8 mouse cellular contexts compared by ENCODE assay signal in genomic region chr9:32515894-32516686, GRCm38 (mm10). TPM values are rescaled to one million over a fixed set of nuclear protein-coding genes. Genes with fewer than 3 reads are reported as not detected.
DNase-seq lines count a peak whose midpoint lies in the region; ATAC-seq and TF ChIP-seq lines count a peak whose summit lies in the region.

No protein-coding gene starts in this region.

- H3K4me3 ChIP-seq in kidney, embryonic 15.5 days (replicated peaks), result no peak overlapping the region
- H3K4me3 ChIP-seq in bone marrow macrophage, adult 2 months (ENCODE audit: insufficient read depth, low read length), result peak overlapping the region; percentile 45
- H3K4me3 ChIP-seq in liver, embryonic 16.5 days (ENCODE audit: low read depth, low read length), result no peak overlapping the region
- H3K4me3 ChIP-seq in stomach, embryonic 16.5 days (replicated peaks; ENCODE audit: low read length), result no peak overlapping the region
- H3K4me3 ChIP-seq in cerebellum, adult 2 months (replicated peaks; ENCODE audit: insufficient read depth, low read depth, low read length), result no peak overlapping the region

- no peak overlapping the region for H3K9ac ChIP-seq in kidney, embryonic 15.5 days
- 0 out of 2 replicates have a peak overlapping the region, but pooled peaks have one; percentile 12 for H3K9ac ChIP-seq in liver, embryonic 16.5 days (ENCODE audit: low read depth, low read length)
- no peak overlapping the region for H3K9ac ChIP-seq in stomach, embryonic 16.5 days (ENCODE audit: low read length)

- H3K4me2 ChIP-seq in kidney, embryonic 15.5 days, result no peak overlapping the region
- peak overlapping the region; percentile 42 for H3K4me2 ChIP-seq in liver, embryonic 16.5 days (ENCODE audit: low read depth, low read length)
- H3K4me2 ChIP-seq in stomach, embryonic 16.5 days (ENCODE audit: low read depth, low read length), result 0 out of 2 replicates have a peak overlapping the region, but pooled peaks have one; percentile 4

- H3K9me3 ChIP-seq in kidney, embryonic 15.5 days (replicated peaks), result no peaks in the 10 kb centered on the region
- H3K9me3 ChIP-seq in liver, embryonic 16.5 days (replicated peaks; ENCODE audit: control insufficient read depth, low read length), result no peaks in the 10 kb centered on the region
- H3K9me3 ChIP-seq in stomach, embryonic 16.5 days (replicated peaks; ENCODE audit: control insufficient read depth, low read length), result no peaks in the 10 kb centered on the region

- H3K36me3 ChIP-seq in kidney, embryonic 15.5 days, result no peaks in the 10 kb centered on the region
- H3K36me3 ChIP-seq in liver, embryonic 16.5 days (ENCODE audit: control insufficient read depth, insufficient read depth), result no peaks in the 10 kb centered on the region
- no peaks in the 10 kb centered on the region for H3K36me3 ChIP-seq in stomach, embryonic 16.5 days (ENCODE audit: control insufficient read depth, insufficient read depth, low read length)

- WGBS in kidney, embryonic 15.5 days, result 75% methylated on average over 10 of the region's 10 CpGs
- 26% methylated on average over 10 of the region's 10 CpGs for WGBS in liver, embryonic 16.5 days (ENCODE audit: insufficient replicate concordance)
- WGBS in stomach, embryonic 16.5 days, result 72% methylated on average over 10 of the region's 10 CpGs
- 79% methylated on average over 10 of the region's 10 CpGs for WGBS in cerebellum, adult 2 months

- no peak for DNase-seq in kidney, adult 8-10 months
- DNase-seq in urinary bladder, postnatal 25 days (ENCODE audit: low spot score), result no peak
- no peak for DNase-seq in cerebellum, adult 2 months
- no peak for DNase-seq in MN1 (ENCODE audit: low spot score)

- TF ChIP-seq CTCF in bone marrow macrophage, adult 2 months (IDR thresholded peaks at IDR 0.05; ENCODE audit: low read depth, low read length), result no peak
- TF ChIP-seq CTCF in cerebellum, adult 2 months (IDR thresholded peaks at IDR 0.05; ENCODE audit: borderline replicate concordance, insufficient read depth, low read depth, low read length), result no peak

- no peak for ATAC-seq in kidney, embryonic 15.5 days (replicated peaks; ENCODE audit: low FRiP score)
- ATAC-seq in liver, embryonic 16.5 days (ENCODE audit: low read depth), result peak; percentile 49
- ATAC-seq in stomach, embryonic 16.5 days (ENCODE audit: insufficient read depth, low FRiP score), result no peak

- H3K4me1 ChIP-seq in kidney, embryonic 15.5 days, result peaks cover 31% of the 10 kb centered on the region
- peaks cover 80% of the 10 kb centered on the region for H3K4me1 ChIP-seq in bone marrow macrophage, adult 2 months (ENCODE audit: control insufficient read depth, insufficient read depth, low read length)
- H3K4me1 ChIP-seq in liver, embryonic 16.5 days (ENCODE audit: control insufficient read depth, low read depth, low read length), result peaks cover 35% of the 10 kb centered on the region
- H3K4me1 ChIP-seq in stomach, embryonic 16.5 days (ENCODE audit: control insufficient read depth, insufficient read depth, low read length), result peaks cover 15% of the 10 kb centered on the region
- H3K4me1 ChIP-seq in cerebellum, adult 2 months (ENCODE audit: control insufficient read depth, insufficient read depth, low read length), result no peaks in the 10 kb centered on the region

- no peak for TF ChIP-seq POLR2A in bone marrow macrophage, adult 2 months (IDR thresholded peaks at IDR 0.05; ENCODE audit: borderline replicate concordance, low read depth, low read length)
- no peak for TF ChIP-seq POLR2A in cerebellum, adult 2 months (IDR thresholded peaks at IDR 0.05; ENCODE audit: borderline replicate concordance, insufficient read depth, low read length)

- no peaks in the 10 kb centered on the region for H3K27me3 ChIP-seq in kidney, embryonic 15.5 days
- no peaks in the 10 kb centered on the region for H3K27me3 ChIP-seq in liver, embryonic 16.5 days (ENCODE audit: control insufficient read depth, insufficient read depth, low read depth, low read length)
- H3K27me3 ChIP-seq in stomach, embryonic 16.5 days (ENCODE audit: control insufficient read depth, insufficient read depth, low read length), result no peaks in the 10 kb centered on the region
- H3K27me3 ChIP-seq in cerebellum, adult 2 months (ENCODE audit: control insufficient read depth, insufficient read depth, low read length), result no peaks in the 10 kb centered on the region

- peak overlapping the region; percentile 63 for H3K27ac ChIP-seq in kidney, embryonic 15.5 days
- peak overlapping the region; percentile 98 for H3K27ac ChIP-seq in bone marrow macrophage, adult 2 months (ENCODE audit: insufficient read depth, low read depth, low read length)
- peak overlapping the region; percentile 66 for H3K27ac ChIP-seq in liver, embryonic 16.5 days (ENCODE audit: low read length)
- peak overlapping the region; percentile 48 for H3K27ac ChIP-seq in stomach, embryonic 16.5 days (ENCODE audit: low read length)
- no peak overlapping the region for H3K27ac ChIP-seq in cerebellum, adult 2 months (ENCODE audit: insufficient read depth, low read length)

RNA-seq across cellular contexts. Expression of gene Fli1, which starts 26.6 kb away (rescaled TPM):
- polyA plus RNA-seq in kidney, embryonic 15.5 days (2015; fragmentation: Nextera tagmentation; extraction: Ambion mirVana), result 28.3 and 31.0 TPM in 2 replicates
- polyA plus RNA-seq in bone marrow macrophage, adult 2 months (2012; ENCODE audit: insufficient read depth, insufficient read length, missing spikeins), result 124 and 127 TPM in 2 replicates
- 6.9 and 8.2 TPM in 2 replicates for polyA plus RNA-seq in liver, embryonic 16.5 days (2015; fragmentation: Nextera tagmentation; extraction: Ambion mirVana)
- polyA plus RNA-seq in stomach, embryonic 16.5 days (2015; fragmentation: Nextera tagmentation; extraction: Ambion mirVana), result 9.9 and 12.8 TPM in 2 replicates
- polyA plus RNA-seq in cerebellum, adult 2 months (2012; rRNA removed), result 1.7 and 2.2 TPM in 2 replicates
